Mouse (Mus musculus) left cerebral cortex, adult 9 months (tissue): ENCODE data around the gene Serpina3i.

Source experiments
- DNase-seq, 2 experiments: peaks; one replicate each; pipeline ENCODE4 v3.0.0; 2022; ENCODE audit warnings: low spot score in 2 of 2

Serpina3i gene

GRCm38 (mm10) chr12:104293963-104294362 lies 31.0 kb downstream of the Serpina3i start:
- DNase-seq: no peak

- DNase-seq: no peak
These were observed 35.1 kb downstream of the Serpina3i start for GRCm38 (mm10) chr12:104298049-104298448.

- no peak for DNase-seq
These were observed 43.1 kb downstream of the Serpina3i start for GRCm38 (mm10) chr12:104305991-104306390.

- no peak for DNase-seq
These were observed 51.3 kb downstream of the Serpina3i start, which contains the start of gene Serpina3j for GRCm38 (mm10) chr12:104314253-104314652. Gene Serpina3j, plus strand, starts transcription at chr12:104314553.
